In the genomic region with DNA sequence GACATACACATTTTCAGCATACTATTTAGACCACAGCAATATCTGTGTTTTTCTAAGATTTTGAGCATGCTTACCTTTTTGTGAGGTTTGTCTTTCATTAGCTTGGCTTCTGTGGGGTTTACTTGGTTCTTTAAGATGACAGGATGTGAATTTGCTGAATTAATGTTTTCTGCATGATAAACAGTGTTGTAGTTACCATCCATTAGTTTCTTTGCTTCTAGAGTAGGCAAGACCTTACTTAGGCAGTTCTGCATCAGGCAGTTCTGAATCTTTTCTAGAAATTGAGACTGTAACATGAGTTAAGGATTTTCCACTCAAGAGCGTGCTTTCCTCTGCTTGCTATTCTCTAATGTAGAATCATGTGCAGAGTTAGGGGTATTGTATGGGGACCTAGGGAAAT, we compare ENCODE assay signal across 22 mouse cellular contexts.
"Had no signal": no experiment of that assay in that cellular context is flagged by ENCODE, and none has a peak within 500 bp of the region (broad histone marks: within the 10 kb centered on the region; RNA-seq: fewer than 3 reads in every experiment).

No protein-coding gene starts in this region.

- H3K4me2 ChIP-seq: limb, embryonic 12.5 days; limb, embryonic 15.5 days; liver, embryonic 11.5 days; midbrain, embryonic 12.5 days; midbrain, embryonic 15.5 days; neural tube, embryonic 12.5 days; neural tube, embryonic 15.5 days had no signal

- H3K9ac ChIP-seq: limb, embryonic 12.5 days; limb, embryonic 15.5 days; liver, embryonic 14.5 days; liver, postnatal 0 days; midbrain, embryonic 12.5 days; midbrain, embryonic 15.5 days; neural tube, embryonic 12.5 days; neural tube, embryonic 15.5 days had no signal

- H3K36me3 ChIP-seq: limb, embryonic 12.5 days; limb, embryonic 15.5 days; midbrain, embryonic 12.5 days; midbrain, embryonic 15.5 days; neural tube, embryonic 12.5 days; neural tube, embryonic 15.5 days had no signal

- ATAC-seq: liver, postnatal 0 days; midbrain, embryonic 15.5 days had no signal

- H3K4me1 ChIP-seq: limb, embryonic 12.5 days; limb, embryonic 15.5 days; midbrain, embryonic 12.5 days; midbrain, embryonic 15.5 days; neural tube, embryonic 12.5 days had no signal

- H3K4me3 ChIP-seq: limb, embryonic 12.5 days; limb, embryonic 15.5 days; midbrain, embryonic 12.5 days; midbrain, embryonic 15.5 days; neural tube, embryonic 12.5 days; neural tube, embryonic 15.5 days had no signal

- H3K9me3 ChIP-seq: limb, embryonic 12.5 days; limb, embryonic 15.5 days; midbrain, embryonic 12.5 days; midbrain, embryonic 15.5 days; neural tube, embryonic 12.5 days; neural tube, embryonic 15.5 days had no signal

- H3K27ac ChIP-seq: kidney, postnatal 0 days; limb, embryonic 12.5 days; limb, embryonic 15.5 days; liver, embryonic 14.5 days; macrophage; midbrain, embryonic 12.5 days; midbrain, embryonic 15.5 days; neural tube, embryonic 12.5 days; neural tube, embryonic 15.5 days; stomach, postnatal 0 days had no signal

- H3K27me3 ChIP-seq: limb, embryonic 12.5 days; limb, embryonic 15.5 days; midbrain, embryonic 12.5 days; midbrain, embryonic 15.5 days; neural tube, embryonic 12.5 days; neural tube, embryonic 15.5 days had no signal

- DNase-seq: kidney, adult 18-20 months; kidney, postnatal 25 days; left cerebral cortex, postnatal 4 days; liver, postnatal 0 days; lung, postnatal 10 days; right cerebral cortex, adult 18-20 months; right cerebral cortex, postnatal 14 days; right cerebral cortex, postnatal 4 days; thymus, adult 2 months; thymus, postnatal 14 days; thymus, postnatal 4 days had no signal
